Mouse (Mus musculus) heart, embryonic 13.5 days (tissue): Measurements from ENCODE around the gene Ninj2. TPM values are rescaled to one million over a fixed set of nuclear protein-coding genes. Genes with fewer than 3 reads are reported as not detected.

Experiments used
- ATAC-seq: fragments of 200-750 bp; cut with Nextera tagmentation; 2 replicates; pipeline ENCODE4 v1.8.0; 2017; ENCODE audit warnings: moderate TSS enrichment; ENCODE audit not compliant: insufficient number of reproducible peaks, low FRiP score, low TSS enrichment; ENCODE audit errors: extremely low read depth
- H3K27ac ChIP-seq: fragments of 300-500 bp; sonication (generic); replicated peaks from 2 replicates; pipeline ENCODE4 v1.5.1; 2015; ENCODE audit warnings: moderate library complexity, mild to moderate bottlenecking, inconsistent platforms
- H3K27me3 ChIP-seq: fragments of 300-500 bp; sonication (generic); replicated peaks from 2 replicates; pipeline ENCODE4 v1.6.1; 2015; ENCODE audit warnings: mild to moderate bottlenecking, inconsistent platforms
- H3K36me3 ChIP-seq: fragments of 300-500 bp; sonication (generic); 2 replicates; pipeline ENCODE4 v1.6.1; 2015; ENCODE audit warnings: mild to moderate bottlenecking, inconsistent platforms
- H3K4me1 ChIP-seq: fragments of 300-500 bp; sonication (generic); 2 replicates; pipeline ENCODE4 v1.6.1; 2015; ENCODE audit warnings: inconsistent platforms
- H3K4me2 ChIP-seq: fragments of 300-500 bp; sonication (generic); 2 replicates; pipeline ENCODE4 v1.6.1; 2015; ENCODE audit warnings: inconsistent platforms, mild to moderate bottlenecking, moderate library complexity
- H3K4me3 ChIP-seq: fragments of 300-500 bp; sonication (generic); 2 replicates; pipeline ENCODE4 v1.5.1; 2015; ENCODE audit warnings: moderate library complexity, mild to moderate bottlenecking, inconsistent platforms
- H3K9ac ChIP-seq: fragments of 300-500 bp; sonication (generic); 2 replicates; pipeline ENCODE4 v1.6.1; 2015; ENCODE audit warnings: inconsistent platforms, mild to moderate bottlenecking, moderate library complexity
- H3K9me3 ChIP-seq: fragments of 300-500 bp; sonication (generic); 2 replicates; pipeline ENCODE4 v1.6.1; 2016; ENCODE audit warnings: inconsistent platforms
- WGBS: fragments of 180-500 bp; shearing (Covaris S2); methylation state at CpG from one replicate; pipeline ENCODE4 v1.1.7; 2015; ENCODE audit warnings: mixed read lengths; 5-methylcytosine and 5-hydroxymethylcytosine counted together
- polyA plus RNA-seq: library from polyadenylated mRNA; unstranded; fragments of >200 nt; fragmentation: Nextera tagmentation; extraction: Ambion mirVana; gene quantifications from 2 replicates; pipeline ENCODE4 v1.2.1, GENCODE M21; 2015

Gene Ninj2
- polyA plus RNA-seq, 1 experiment from 2014 or later, result not detected

- Histone ChIP-seq H3K4me1 (peaks cover 6% of the 10 kb centered on the region), H3K4me3 (no peak overlapping the region), H3K9me3 (no peaks in the 10 kb centered on the region), H3K27me3 (no peaks in the 10 kb centered on the region), H3K27ac (no peak overlapping the region), H3K4me2 (no peak overlapping the region), H3K36me3 (no peaks in the 10 kb centered on the region), H3K9ac (no peak overlapping the region)
- no peak for ATAC-seq
- WGBS, result 77% methylated on average over 5 of the region's 5 CpGs
Observed at GRCm38 (mm10) chr6:120240461-120240860, 147.3 kb downstream of the Ninj2 start.

DNA sequence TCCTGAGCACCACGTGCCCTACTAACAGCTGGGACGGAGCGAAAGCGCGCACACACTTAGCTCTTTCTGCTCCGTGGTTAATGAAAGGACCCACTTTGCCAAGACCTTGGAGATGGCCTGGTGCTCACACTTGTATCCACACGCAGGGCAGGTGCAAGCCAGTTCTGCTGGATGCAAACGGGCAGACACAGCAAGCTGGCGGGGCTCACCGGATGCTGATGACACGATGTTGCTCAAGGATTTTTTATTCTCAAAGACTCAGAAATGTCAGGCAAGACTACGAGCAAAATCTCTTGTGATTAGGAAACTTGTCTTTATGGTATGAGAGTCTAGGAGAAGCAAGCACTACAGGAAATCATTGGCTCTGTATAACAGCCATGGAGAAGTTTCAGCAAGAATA is 148.3 kb downstream of the Ninj2 start:
- no peaks in the 10 kb centered on the region for H3K4me1 ChIP-seq
- WGBS, result 85% methylated on average over 12 of the region's 12 CpGs
- no peaks in the 10 kb centered on the region for H3K36me3 ChIP-seq
- no peak overlapping the region for H3K27ac ChIP-seq
- H3K9me3 ChIP-seq, result no peaks in the 10 kb centered on the region
- H3K27me3 ChIP-seq, result no peaks in the 10 kb centered on the region
- H3K4me2 ChIP-seq, result no peak overlapping the region
- no peak for ATAC-seq
- H3K9ac ChIP-seq, result no peak overlapping the region
- no peak overlapping the region for H3K4me3 ChIP-seq

DNA sequence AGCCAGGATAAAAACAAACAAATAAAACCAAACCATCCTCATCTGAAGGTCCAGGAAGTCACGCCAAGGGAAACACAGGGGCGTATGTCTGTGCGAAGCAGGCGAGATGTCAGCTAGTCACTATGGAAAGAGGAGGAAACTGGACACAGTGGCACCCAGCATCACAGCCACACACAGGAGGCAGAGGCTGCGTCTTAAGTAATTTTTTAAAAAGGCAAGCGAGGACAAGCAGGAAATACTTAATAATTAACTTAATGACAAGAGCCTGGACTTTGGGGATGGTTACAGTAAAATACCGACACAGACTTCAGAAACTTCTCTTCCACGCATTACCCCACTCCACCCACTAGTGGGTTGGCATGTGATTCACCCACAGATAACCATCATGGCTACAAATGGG is 149.4 kb downstream of the Ninj2 start:
- H3K4me1 ChIP-seq, result no peaks in the 10 kb centered on the region
- 76% methylated on average over 8 of the region's 8 CpGs for WGBS
- H3K27me3 ChIP-seq, result no peaks in the 10 kb centered on the region
- ATAC-seq, result no peak
- H3K4me3 ChIP-seq, result no peak overlapping the region
- no peaks in the 10 kb centered on the region for H3K9me3 ChIP-seq
- no peak overlapping the region for H3K27ac ChIP-seq
- no peaks in the 10 kb centered on the region for H3K36me3 ChIP-seq
- no peak overlapping the region for H3K9ac ChIP-seq
- no peak overlapping the region for H3K4me2 ChIP-seq

- 61% methylated on average over 8 of the region's 8 CpGs for WGBS
- ATAC-seq, result no peak
- H3K27me3 ChIP-seq, result no peaks in the 10 kb centered on the region
Observed at GRCm38 (mm10) chr6:120243250-120243649, 150.1 kb downstream of the Ninj2 start.

GRCm38 (mm10) chr6:120246676-120247075 is 153.5 kb downstream of the Ninj2 start:
- no peak overlapping the region for H3K9ac ChIP-seq
- H3K4me2 ChIP-seq, result no peak overlapping the region
- no peak for ATAC-seq
- no peak overlapping the region for H3K4me3 ChIP-seq
- H3K27ac ChIP-seq, result no peak overlapping the region
- no peaks in the 10 kb centered on the region for H3K36me3 ChIP-seq
- H3K9me3 ChIP-seq, result no peaks in the 10 kb centered on the region
- WGBS, result 74% methylated on average over 5 of the region's 5 CpGs
- no peaks in the 10 kb centered on the region for H3K27me3 ChIP-seq
- no peaks in the 10 kb centered on the region for H3K4me1 ChIP-seq

More at GRCm38 (mm10) chr6:120243250-120243649, 150.1 kb downstream of the Ninj2 start:
- Histone ChIP-seq H3K4me2 (no peak overlapping the region), H3K27ac (no peak overlapping the region), H3K36me3 (no peaks in the 10 kb centered on the region), H3K9me3 (no peaks in the 10 kb centered on the region), H3K9ac (no peak overlapping the region), H3K4me3 (no peak overlapping the region), H3K4me1 (no peaks in the 10 kb centered on the region)

- WGBS, result 65% methylated on average over 5 of the region's 5 CpGs
Observed at GRCm38 (mm10) chr6:120249831-120250230, 156.7 kb downstream of the Ninj2 start.

More at GRCm38 (mm10) chr6:120249831-120250230, 156.7 kb downstream of the Ninj2 start:
- no peak overlapping the region for H3K9ac ChIP-seq
- H3K27ac ChIP-seq, result no peak overlapping the region
- H3K4me2 ChIP-seq, result no peak overlapping the region
- no peak for ATAC-seq
- no peak overlapping the region for H3K4me3 ChIP-seq
- H3K9me3 ChIP-seq, result no peaks in the 10 kb centered on the region
- no peaks in the 10 kb centered on the region for H3K27me3 ChIP-seq
- no peaks in the 10 kb centered on the region for H3K4me1 ChIP-seq
- no peaks in the 10 kb centered on the region for H3K36me3 ChIP-seq

Other genes with a start within 250 kb of the Ninj2 start
- 11.9 and 13.7 TPM in 2 replicates for gene Erc1, start 245.2 kb upstream of the Ninj2 start, polyA plus RNA-seq
- gene Rad52, start 190.7 kb upstream of the Ninj2 start, polyA plus RNA-seq, result 14.1 and 15.5 TPM in 2 replicates
- 64.7 and 73.2 TPM in 2 replicates for gene Wnk1, start 54.7 kb upstream of the Ninj2 start, polyA plus RNA-seq
- gene D330020A13Rik, start 201.0 kb downstream of the Ninj2 start, polyA plus RNA-seq, result 0.23 TPM in 1 of 2 replicates, not detected in the other
- gene B4galnt3, start 201.2 kb downstream of the Ninj2 start, polyA plus RNA-seq, result 0.31 and 0.37 TPM in 2 replicates